Mouse (Mus musculus) heart, adult 9 months (tissue): ENCODE results near the gene Lonp1.

ENCODE experiments used
- DNase-seq, 2 experiments: peaks; one replicate each; pipeline ENCODE4 v3.0.0; 2022; ENCODE audit warnings: low spot score in 2 of 2

Lonp1 gene

GRCm38 (mm10) chr17:56588921-56589320 lies 37.8 kb downstream of the Lonp1 start:
- DNase-seq: no peak

- no peak for DNase-seq
These were observed 38.9 kb downstream of the Lonp1 start for GRCm38 (mm10) chr17:56587773-56588172.

GRCm38 (mm10) chr17:56585171-56585821 lies 41.4 kb downstream of the Lonp1 start:
- peak in 1 of 2 experiments; percentile 64 for DNase-seq

- DNase-seq: peak; percentile 99
These were observed 42.2 kb downstream of the Lonp1 start, which contains the start of the genes Safb2 and Safb for GRCm38 (mm10) chr17:56584257-56585130. Safb2 (minus strand) TSS chr17:56584585. Safb (plus strand) TSS chr17:56584825.

- DNase-seq: peak; percentile 51 to 55
These were observed 43.0 kb downstream of the Lonp1 start for GRCm38 (mm10) chr17:56583611-56584256.

- DNase-seq: no peak
These were observed 43.6 kb downstream of the Lonp1 start for GRCm38 (mm10) chr17:56583071-56583470.

GRCm38 (mm10) chr17:56572939-56573338 lies 53.7 kb downstream of the Lonp1 start:
- DNase-seq: no peak

GRCm38 (mm10) chr17:56572154-56572553 lies 54.5 kb downstream of the Lonp1 start:
- DNase-seq: no peak

- no peak for DNase-seq
These were observed 56.4 kb downstream of the Lonp1 start for GRCm38 (mm10) chr17:56570287-56570686.

GRCm38 (mm10) chr17:56567370-56567769 lies 59.3 kb downstream of the Lonp1 start:
- DNase-seq: no peak

- DNase-seq: no peak
These were observed 59.8 kb downstream of the Lonp1 start for GRCm38 (mm10) chr17:56566918-56567317.

- DNase-seq: no peak
These were observed 60.4 kb downstream of the Lonp1 start for GRCm38 (mm10) chr17:56566293-56566692.
